Mouse (Mus musculus): ENCODE results near the gene Nkd1. TPM values are rescaled to one million over a fixed set of nuclear protein-coding genes. Genes with fewer than 3 reads are reported as not detected.

Nkd1 gene
- polyA plus RNA-seq (2012; rRNA removed) = 17.2 and 21.9 TPM in 2 replicates

DNA sequence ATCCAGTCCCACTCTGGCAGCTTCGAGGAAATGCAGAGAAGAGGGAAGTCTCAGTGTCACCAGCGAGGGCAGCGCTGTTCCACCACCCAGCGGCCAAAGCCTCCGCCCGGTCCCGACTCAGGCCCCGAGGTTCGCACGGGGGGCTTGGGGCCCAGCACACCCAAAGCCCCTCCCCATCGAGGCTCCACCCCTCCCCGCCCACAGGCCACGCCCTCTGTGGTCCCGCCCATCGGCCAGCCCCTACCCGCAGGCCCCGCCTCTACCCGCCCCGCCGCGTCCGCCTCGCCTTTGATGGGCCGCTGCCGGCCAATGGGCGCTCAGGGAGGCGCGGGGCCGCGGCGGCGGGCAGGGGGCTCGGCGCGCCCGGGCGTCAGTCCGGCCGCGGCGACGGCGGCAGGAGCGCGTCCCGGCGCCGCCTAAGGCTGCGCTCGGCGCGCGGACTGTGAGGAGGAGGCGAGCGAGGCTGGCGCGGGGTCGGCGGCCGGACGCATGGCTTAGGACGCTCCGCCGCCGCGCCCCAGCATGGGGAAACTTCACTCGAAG, at the start of gene Nkd1:
Nkd1 (plus strand) TSS at position 370 of the 543 bp plus-strand sequence.
- WGBS = under 1% methylated on average over 64 of the region's 67 CpGs

DNA sequence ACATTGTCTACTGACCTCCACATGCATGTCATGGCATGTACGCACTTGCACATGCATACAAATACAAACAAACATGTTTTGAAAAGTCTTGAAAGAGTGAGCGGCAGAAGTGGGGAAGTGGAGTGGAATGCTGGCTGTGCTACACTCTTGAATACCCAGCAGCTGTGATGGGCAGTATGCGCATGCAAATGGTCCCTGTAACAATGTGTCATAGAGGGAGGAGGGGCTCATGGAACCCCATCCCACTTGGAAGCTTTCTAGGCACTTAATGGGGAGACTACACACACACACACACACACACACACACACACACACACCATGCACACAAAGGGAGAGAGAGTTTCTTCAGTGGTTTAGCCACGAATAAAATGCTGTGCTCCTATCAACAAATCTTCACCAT, 39.9 kb upstream of the Nkd1 start:
- WGBS = 81% methylated on average over 4 of the region's 4 CpGs

More for the DNA sequence above, at the start of gene Nkd1:
- DNase-seq (ENCODE audit: low read depth, low spot score) = no peak

DNA sequence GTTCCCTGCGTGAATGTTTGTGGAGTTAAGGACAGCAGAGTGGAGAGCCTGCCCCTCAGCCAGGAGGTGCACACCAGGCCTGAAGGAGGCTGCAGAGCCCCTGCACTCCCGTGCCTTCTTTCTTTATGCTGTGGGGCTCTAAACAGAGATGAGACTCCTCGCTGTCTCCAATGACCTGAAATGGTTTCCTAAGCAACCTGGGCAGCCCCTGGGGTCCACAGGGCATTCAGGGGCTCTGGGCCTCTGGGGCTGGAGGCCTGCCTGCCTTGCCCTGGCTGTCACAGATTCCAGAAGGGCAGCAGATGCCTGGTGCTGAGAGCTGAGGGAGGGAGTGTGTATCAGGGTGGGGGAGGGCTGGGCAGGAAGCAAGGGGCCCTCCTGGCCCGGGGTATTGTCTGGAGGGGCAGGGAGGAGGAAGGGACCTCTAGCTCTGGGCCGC, 32.7 kb upstream of the Nkd1 start:
- no peak for DNase-seq (ENCODE audit: low read depth, low spot score)
- 31% methylated on average over 5 of the region's 5 CpGs for WGBS

More for the DNA sequence above, 39.9 kb upstream of the Nkd1 start:
- no peak for DNase-seq (ENCODE audit: low read depth, low spot score)

DNA sequence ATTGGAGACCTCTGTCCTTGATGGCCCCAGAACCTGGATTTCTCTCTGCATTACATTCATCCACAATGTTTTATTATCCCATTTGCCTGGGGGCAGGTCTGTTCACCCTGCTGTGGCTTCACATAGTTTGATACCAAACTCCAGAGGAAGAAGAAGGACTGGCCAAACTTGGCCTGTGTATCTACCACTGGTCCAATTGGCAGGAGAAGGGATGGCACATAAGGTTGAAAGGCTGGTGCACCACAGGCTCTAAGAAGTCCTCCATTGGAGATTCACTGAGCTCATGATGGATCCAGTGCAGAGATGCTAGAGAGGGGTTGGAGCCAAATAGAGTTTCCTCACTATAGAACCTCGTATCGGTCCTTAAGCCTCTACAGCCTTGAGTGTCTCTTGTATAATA, 27.1 kb upstream of the Nkd1 start:
- WGBS = 96% methylated on average over 2 of the region's 2 CpGs
- DNase-seq (ENCODE audit: low read depth, low spot score) = no peak

DNA sequence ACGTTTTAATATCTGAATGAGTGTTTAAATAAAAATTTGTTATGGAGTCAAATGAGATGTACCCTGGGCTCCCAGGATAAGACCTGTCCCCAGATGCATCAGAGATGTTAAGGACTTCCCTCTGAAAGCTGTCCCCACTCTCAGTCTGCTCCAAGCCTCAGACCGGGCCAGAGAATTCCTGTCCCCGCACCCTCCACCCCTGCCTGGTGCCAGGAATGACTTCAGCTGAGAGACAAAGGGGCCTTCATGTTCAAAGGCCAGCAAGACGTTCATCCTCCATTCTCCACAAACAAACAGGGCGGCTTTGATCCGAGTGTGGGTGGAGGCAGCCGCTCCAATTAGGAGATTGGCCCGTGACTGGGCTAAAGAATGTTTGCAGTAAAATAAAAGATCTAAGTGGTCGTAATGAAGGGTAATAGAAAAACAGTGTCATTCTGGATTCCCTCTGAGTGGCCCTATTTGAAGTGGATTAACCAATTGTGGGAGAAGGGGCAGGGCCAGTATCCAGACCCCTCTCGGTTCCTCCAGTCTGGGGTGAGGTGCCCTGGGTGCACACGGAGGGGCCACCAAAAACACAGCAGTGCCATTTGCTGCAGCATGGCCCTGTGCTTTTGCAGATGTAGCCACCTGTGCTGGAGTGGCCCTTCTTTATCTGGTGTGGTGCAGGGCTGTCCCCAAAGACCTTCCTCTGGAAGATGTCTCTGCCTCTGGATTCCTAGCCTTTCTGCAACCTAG, 25.9 kb upstream of the Nkd1 start:
- DNase-seq (ENCODE audit: low read depth, low spot score) = no peak
- WGBS = 15% methylated on average over 11 of the region's 11 CpGs

DNA sequence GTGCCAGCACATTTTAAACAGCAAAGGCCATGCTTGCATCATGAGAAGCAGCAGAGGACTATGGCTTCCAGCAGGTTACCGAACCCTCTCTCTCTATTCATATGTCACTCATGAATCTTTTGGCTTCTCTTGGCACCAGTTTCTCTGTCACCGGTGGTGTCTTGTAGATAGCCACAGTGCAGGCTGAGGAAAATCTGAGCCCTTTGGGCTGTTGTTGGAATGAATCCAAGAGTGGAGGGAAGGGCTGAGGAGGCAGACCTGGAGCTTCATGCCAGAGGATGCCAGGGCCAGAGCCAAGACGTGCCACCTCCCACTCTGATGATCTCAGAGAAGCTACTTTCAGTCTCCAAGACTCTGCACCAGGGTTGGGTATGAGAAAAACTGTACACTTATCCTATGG, 19.0 kb upstream of the Nkd1 start:
- WGBS = 82% methylated on average over 3 of the region's 3 CpGs
- DNase-seq (ENCODE audit: low read depth, low spot score) = no peak

DNA sequence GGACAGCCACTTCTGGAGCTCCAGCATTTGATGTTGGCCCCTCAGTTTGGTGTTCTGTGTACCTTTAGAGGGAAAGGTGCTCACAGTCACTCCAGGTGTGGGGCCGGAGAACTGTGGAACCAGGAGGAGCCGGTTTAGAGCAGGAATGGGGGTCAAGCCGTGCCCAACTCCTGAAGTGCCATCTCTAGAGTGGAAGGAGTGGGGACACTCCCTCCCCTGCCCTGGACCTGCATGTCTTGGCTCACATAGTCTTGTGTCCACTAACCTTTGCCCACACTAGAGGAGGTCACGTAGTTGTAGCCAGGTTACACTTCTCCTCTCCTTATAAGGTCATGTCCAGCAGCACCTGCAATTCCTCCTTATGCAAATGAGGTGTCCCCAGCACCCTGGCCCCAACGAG, 14.2 kb upstream of the Nkd1 start:
- DNase-seq (ENCODE audit: low read depth, low spot score) = no peak
- 57% methylated on average over 5 of the region's 5 CpGs for WGBS

DNA sequence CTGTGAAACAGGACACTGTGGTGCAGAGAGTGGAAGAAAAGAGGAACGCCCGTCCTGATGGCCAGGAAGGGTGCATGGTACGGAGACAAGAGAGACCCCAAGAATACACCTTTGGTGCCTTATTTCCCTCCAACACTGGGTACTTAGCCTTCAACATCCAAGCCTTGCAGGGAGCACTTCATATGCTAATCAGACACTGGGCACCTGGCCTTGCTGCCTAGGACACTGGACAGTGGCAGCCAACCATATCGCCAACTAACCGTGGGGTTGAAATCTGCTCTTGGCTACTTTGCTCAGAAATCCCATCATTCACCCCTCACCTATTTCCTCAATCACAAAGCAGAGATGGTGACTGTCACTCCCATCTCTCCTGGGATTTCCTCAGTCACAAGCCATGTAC, 10.1 kb upstream of the Nkd1 start:
- no peak for DNase-seq (ENCODE audit: low read depth, low spot score)
- 87% methylated on average over 5 of the region's 5 CpGs for WGBS

DNA sequence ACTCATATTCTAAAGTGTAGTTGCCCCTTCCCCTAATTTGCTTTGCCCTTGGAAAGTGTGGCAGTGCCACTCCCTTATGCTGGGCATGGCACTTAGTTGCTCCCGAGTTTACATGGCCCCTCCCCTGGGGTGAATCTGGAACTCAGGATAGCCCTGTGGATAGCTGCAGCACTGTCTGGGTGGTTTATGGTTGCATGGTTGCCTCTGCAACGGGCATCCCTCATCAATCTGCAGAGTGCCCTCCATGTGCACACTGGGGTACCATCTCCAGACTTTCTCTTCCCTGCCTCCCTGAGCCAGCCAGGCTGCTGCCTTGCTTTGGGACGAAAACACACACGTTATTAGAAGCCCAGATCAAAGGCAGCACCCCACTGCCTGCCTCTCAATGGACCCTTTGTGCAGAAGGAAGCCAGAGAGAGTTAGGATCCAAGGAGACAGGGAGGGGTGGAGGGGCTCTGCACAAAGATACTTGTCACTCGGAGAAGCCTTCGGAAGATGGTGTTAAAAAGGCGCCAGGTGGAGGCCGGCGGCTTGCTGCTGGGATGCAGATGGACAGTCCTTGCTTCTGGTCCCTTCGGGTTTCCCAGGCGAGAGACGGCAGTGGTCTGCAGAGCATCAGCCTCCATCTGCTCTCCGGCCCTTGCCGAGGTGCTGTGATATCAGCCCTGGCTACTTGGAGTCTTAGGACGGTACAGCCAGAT, 8.9 kb upstream of the Nkd1 start:
- WGBS = 15% methylated on average over 15 of the region's 15 CpGs
- no peak for DNase-seq (ENCODE audit: low read depth, low spot score)

DNA sequence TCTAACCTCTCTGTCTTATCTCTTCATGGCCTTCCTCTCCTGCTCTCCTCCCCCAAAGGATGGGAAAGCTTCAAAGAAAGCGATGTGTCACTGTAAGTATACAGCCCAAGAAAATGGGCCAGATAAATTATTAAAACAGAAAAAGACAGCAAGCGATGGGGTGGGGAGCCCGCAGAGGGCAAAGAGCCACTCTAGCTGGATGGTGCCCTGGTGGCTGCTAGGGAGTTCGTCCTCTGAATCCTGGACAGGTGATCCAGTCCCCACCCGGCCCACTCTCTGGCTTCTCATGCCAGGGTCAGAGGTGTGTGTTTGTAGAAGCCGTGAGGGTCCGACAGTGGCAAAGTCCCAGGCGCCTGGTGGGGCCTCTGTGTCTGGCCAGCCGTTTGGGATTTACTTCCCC, 3.1 kb upstream of the Nkd1 start:
- WGBS = 58% methylated on average over 9 of the region's 9 CpGs
- no peak for DNase-seq (ENCODE audit: low read depth, low spot score)

DNA sequence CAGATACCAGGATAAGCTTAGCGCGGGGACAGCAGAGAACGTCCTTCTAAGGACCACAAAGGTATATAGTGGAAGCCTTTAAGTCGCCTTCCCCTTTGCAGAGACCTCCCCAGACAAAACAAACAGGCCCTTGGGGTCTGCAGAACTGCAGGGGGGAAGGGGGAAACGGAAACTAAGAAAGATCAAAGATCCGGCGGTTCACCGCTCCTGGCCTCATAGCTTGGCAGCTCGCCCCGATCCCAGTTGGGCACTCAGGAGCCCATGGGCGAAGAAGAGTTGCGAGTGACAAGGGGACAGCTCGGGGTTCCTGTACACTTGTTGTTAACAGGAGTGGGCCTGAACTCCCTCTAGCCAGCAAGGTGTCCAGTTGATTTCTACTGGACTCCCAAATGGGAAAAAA, 773 bp upstream of the Nkd1 start:
- 10% methylated on average over 13 of the region's 13 CpGs for WGBS
- DNase-seq (ENCODE audit: low read depth, low spot score) = no peak

DNA sequence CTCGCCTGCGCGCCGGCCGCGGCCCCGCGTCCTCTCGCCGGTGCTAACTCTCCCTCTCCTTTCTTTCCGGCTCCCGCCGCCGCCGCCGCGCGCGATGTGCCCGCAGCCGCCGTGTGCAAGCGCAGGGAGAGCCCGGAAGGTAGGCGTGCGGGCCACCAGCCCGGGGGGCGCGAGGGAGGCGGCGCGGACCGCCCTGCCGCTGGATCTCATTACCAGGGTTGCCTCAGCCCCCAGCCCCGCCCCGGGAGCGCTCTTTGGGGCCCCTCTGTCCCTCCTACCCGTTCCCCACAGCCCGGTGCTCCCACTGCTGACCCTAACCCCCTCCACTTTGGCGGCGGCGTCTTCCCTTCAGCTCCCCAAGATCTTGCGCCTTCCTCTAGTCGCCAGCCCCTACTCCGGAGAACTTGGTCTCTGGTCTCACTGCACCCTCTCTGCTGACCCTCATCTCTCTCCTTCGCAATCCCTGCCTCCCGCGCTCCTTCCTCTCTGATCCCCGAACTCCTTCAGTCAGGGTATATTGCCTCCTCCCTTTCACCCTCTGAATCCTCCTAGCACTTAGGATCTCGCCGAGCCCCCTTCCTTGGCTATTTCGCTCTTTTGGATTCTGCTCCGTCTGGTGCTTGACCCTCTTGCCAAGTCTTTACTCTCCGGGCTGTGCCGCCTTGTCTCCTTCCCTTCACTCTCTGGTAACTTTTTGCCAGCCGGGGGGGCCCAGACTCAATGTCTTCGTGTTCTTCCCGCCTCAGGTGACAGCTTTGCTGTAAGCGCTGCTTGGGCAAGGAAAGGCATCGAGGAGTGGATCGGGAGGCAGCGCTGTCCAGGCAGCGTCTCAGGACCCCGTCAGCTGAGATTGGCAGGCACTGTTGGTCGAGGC, 624 bp downstream of the Nkd1 start:
- WGBS = 2% methylated on average over 65 of the region's 65 CpGs
- DNase-seq (ENCODE audit: low read depth, low spot score) = no peak

DNA sequence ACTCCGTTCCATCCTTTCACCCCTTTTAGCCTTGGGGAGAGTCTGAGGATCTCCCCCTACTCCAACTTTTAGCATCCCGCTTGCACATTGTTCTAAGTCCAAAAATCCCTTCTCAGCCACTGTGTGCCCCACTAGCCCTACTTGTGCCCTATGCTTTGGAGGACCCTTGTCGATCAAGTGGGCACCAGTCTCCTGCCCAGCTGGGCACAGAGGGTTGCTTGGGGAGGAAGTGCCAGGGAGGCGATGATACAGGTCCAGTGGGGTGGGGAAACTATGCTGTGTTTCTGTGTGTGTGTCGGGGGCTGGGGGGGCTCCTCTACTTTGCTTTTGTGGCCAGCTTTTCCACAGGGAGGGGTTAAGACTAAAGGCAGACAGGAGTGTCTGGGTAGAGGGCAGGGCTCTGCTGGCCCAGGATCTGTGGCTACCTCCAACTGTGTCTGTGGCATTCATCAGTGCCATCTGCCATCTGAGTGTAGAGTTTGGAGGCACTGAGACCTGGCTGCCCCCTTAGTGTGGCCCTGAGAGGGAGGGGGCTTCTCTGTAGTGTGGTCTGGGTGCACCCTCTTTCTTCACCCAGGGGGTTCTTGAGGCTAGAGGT, 1.4 kb downstream of the Nkd1 start:
- 45% methylated on average over 5 of the region's 5 CpGs for WGBS
- no peak for DNase-seq (ENCODE audit: low read depth, low spot score)

DNA sequence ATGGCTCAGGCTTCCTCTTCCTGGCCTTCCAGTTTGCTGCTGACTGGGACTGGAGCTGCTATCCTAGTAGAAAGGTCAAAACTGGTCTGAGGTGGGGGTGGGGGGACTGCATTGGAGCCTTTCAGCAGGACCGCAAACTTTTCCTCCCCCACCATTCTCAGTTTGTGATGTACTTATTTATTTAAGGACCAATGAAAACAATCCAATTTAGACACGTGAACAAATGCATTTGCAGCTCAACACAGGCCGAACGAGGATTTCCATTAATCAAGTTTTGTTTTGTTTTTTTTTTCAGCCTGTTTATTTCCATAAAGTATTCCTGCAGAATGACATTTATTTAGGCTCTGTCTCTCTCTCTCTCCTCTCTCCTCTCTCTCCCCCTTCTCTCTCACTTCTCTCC, 2.5 kb downstream of the Nkd1 start:
- DNase-seq (ENCODE audit: low read depth, low spot score) = no peak
- 76% methylated on average over 4 of the region's 4 CpGs for WGBS

DNA sequence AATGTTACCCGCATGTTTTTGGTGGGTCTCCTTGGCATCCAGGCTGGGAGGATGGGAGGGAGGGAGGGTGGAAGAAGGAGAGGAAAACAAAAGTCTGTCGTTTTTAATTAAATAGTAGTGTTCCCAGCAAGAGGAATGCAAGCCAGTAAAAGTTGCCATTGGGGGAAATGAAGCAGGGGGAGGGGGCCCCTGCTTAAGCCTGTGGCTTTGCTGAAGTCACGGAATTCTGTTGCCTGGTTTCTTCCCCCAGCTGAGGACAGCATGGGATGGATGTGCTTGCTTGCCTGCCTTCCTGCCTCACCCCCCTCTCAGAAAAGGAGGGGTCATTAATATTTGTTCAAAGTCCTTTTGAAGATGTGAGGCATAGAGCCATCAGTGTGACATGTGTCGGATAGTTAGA, 3.0 kb downstream of the Nkd1 start:
- no peak for DNase-seq (ENCODE audit: low read depth, low spot score)
- WGBS = 65% methylated on average over 4 of the region's 4 CpGs

DNA sequence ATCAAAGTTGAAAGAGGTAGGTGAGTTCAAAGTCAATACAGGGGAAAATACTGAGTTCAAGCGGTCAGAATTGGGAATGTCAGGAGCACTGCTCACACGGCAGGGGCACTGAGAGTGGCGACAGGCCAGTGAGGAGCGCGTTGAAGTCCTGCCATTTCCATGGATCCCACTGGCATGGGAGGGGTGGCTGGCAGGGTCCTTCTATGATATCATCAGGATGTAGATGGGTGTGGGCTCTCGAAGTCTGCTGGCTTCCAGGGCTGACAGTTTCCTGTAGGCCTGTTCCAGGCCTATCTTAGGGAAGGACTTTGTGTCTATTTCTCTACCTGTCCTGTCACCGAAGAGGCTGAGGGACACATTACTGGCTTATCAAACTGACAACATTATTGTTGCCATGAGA, 3.7 kb downstream of the Nkd1 start:
- WGBS = 84% methylated on average over 7 of the region's 7 CpGs
- DNase-seq (ENCODE audit: low read depth, low spot score) = no peak

DNA sequence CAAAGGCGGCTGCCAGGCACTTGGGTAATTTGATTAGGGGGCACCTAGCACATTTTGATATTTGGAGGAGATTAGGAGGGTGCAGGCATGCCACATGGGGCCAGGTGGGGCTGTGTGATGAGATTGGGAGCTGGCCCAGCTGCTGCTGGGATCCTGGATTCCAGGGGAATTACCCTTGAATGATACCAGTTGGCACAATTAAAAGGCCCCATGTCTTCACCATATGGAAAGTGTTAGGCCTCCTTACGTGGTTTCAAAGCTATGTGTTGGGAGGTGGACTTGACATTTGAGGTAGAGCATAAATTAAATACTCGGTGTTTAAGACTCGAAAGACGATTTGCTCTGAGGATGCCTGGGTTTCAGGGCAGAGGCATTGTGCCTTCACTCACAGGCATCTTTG, 5.1 kb downstream of the Nkd1 start:
- WGBS = 83% methylated on average over 5 of the region's 5 CpGs
- DNase-seq (ENCODE audit: low read depth, low spot score) = no peak

DNA sequence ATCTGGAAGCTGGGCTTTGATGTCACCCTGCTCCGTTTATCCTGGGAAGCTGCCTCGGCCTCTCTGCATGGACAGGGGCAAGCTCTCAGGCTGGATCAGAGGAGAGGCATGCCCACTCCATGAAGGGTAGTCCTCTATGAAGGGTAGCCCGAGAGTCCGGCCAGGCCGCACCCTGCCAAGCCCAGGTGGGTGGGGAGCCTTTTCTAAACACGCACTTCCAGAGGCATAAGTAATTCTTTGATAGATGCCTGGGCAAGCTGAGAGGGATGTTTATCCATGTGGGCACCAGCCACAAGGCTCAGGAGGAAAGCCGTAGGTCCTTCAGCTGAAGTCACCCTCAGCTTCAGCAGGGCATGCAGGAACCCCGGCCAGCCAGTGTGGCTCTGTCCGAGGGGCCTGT, 7.0 kb downstream of the Nkd1 start:
- no peak for DNase-seq (ENCODE audit: low read depth, low spot score)
- 46% methylated on average over 9 of the region's 9 CpGs for WGBS

DNA sequence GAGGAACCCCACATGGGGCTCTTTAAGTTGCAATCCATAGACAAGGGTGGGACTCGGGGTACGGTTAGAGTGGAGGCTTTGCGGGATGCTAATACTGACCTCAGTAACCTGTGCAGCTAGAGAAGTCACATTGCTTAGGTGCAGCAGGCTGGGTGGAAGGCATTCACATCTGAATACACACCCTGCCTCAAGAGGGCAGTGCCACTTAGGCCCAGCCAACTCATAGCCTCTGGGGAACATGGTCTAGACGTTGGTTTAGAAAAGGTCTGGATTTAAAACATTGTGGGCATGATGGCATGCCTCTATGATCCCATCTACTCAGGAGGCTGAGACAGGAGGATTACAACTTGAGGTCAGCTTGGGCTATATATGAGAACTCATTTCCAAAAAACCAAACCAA, 8.6 kb downstream of the Nkd1 start:
- no peak for DNase-seq (ENCODE audit: low read depth, low spot score)
- WGBS = 78% methylated on average over 4 of the region's 4 CpGs

DNA sequence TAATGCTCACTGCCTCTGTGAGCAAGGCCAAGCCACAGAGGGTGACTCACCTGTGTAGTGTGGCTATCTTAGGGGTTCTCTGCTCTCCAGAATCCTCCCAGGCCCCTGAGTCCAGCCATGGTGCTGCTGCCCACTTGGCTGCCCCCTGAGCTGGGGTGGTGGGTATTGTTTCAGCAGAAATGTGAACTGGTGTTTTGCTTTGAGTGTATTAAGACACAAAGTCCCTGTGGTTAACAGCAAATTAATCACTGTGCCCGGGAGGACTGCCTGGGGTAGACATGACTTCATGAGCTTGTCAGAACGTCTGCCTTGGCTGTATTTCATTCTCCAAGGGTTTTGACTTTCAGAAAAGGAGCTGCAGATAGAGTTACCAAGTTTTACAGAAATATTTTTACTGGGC, 15.9 kb downstream of the Nkd1 start:
- DNase-seq (ENCODE audit: low read depth, low spot score) = no peak
- 72% methylated on average over 2 of the region's 2 CpGs for WGBS
